11 mouse cellular contexts compared by ENCODE assay signal in genomic region chr15:99253175-99253479, GRCm38 (mm10). TPM values are rescaled to one million over a fixed set of nuclear protein-coding genes. Genes with fewer than 3 reads are reported as not detected.
DNase-seq lines count a peak whose midpoint lies in the region; ATAC-seq and TF ChIP-seq lines count a peak whose summit lies in the region.
"Not testable (repeated sequence)": the region's sequence is repeated elsewhere in the genome, so short reads cannot be mapped to it uniquely, and the experiment has no call there.
"Had no signal": no experiment of that assay in that cellular context is flagged by ENCODE, and none has a peak within 500 bp of the region (broad histone marks: within the 10 kb centered on the region; RNA-seq: fewer than 3 reads in every experiment).

No protein-coding gene starts in this region.

- not testable (repeated sequence) for H3K27ac ChIP-seq in MEL (ENCODE audit: control insufficient read depth, low read depth, low read length); forebrain, embryonic 12.5 days; hindbrain, embryonic 15.5 days (replicated peaks); liver, embryonic 14.5 days; midbrain, embryonic 11.5 days (ENCODE audit: low read depth, low read length); neural tube, embryonic 13.5 days (replicated peaks)
- H3K27ac ChIP-seq in heart, embryonic 12.5 days (ENCODE audit: poor library complexity, severe bottlenecking): peak overlapping the region; percentile 99
- H3K27ac ChIP-seq in kidney, postnatal 0 days: peak overlapping the region; percentile 98; the same call in 1 of the 2 replicates

- not testable (repeated sequence) for H3K79me2 ChIP-seq in MEL (ENCODE audit: control insufficient read depth, insufficient read depth, low read length, poor library complexity)

- H3K36me3 ChIP-seq in MEL (ENCODE audit: control insufficient read depth in 1 of 2, insufficient read depth in 2 of 2, low read length in 2 of 2); heart, embryonic 12.5 days; hindbrain, embryonic 15.5 days; liver, embryonic 14.5 days (replicated peaks; ENCODE audit: control insufficient read depth, insufficient read depth, low read depth); midbrain, embryonic 11.5 days (ENCODE audit: control insufficient read depth, insufficient read depth, low read length): not testable (repeated sequence)
- H3K36me3 ChIP-seq in forebrain, embryonic 12.5 days (replicated peaks): peaks cover 18% of the 10 kb centered on the region
- H3K36me3 ChIP-seq in kidney, postnatal 0 days (ENCODE audit: insufficient read depth, low read length): peaks cover 11% of the 10 kb centered on the region; the same call in 1 of the 2 replicates
- H3K36me3 ChIP-seq in neural tube, embryonic 13.5 days: peaks cover 16% of the 10 kb centered on the region

- TF ChIP-seq EP300 in MEL (IDR thresholded peaks at IDR 0.05; ENCODE audit: low read depth in 1 of 2, low read length in 2 of 2); liver, embryonic 14.5 days (IDR thresholded peaks at IDR 0.05; ENCODE audit: low read depth): not testable (repeated sequence)

- peak in 1 of 3 experiments; percentile 4; a peak in 1 of 6 replicates for TF ChIP-seq CTCF in MEL (IDR thresholded peaks at IDR 0.05 in 2 of 3, conservative IDR thresholded peaks at IDR 0.05 in 1 of 3; ENCODE audit: control insufficient read depth in 1 of 3, insufficient read depth in 1 of 3, low read depth in 2 of 3, low read length in 3 of 3, poor library complexity in 1 of 3, severe bottlenecking in 1 of 3)
- TF ChIP-seq CTCF in kidney, postnatal 0 days (IDR thresholded peaks at IDR 0.05; ENCODE audit: low read depth); liver, embryonic 14.5 days (IDR thresholded peaks at IDR 0.05; ENCODE audit: low read depth): not testable (repeated sequence)

- WGBS in forebrain, embryonic 12.5 days: 42% methylated on average over 2 of the region's 2 CpGs
- WGBS in heart, embryonic 12.5 days: 46% methylated on average over 2 of the region's 2 CpGs
- 43% methylated on average over 2 of the region's 2 CpGs for WGBS in hindbrain, embryonic 15.5 days
- 78% methylated on average over 1 of the region's 2 CpGs for WGBS in kidney, postnatal 0 days
- 41% methylated on average over 2 of the region's 2 CpGs for WGBS in liver, embryonic 14.5 days (ENCODE audit: insufficient replicate concordance)
- 45% methylated on average over 2 of the region's 2 CpGs for WGBS in midbrain, embryonic 11.5 days
- 54% methylated on average over 2 of the region's 2 CpGs for WGBS in neural tube, embryonic 13.5 days

- peak; percentile 48 for DNase-seq in MEL (ENCODE audit: low read depth, low spot score)
- not testable (repeated sequence) for DNase-seq in kidney, postnatal 0 days (ENCODE audit: low spot score); liver, embryonic 14.5 days (ENCODE audit: low read depth in 3 of 3, low spot score in 3 of 3); midbrain, embryonic 11.5 days (ENCODE audit: low spot score, missing footprints)

- H3K27me3 ChIP-seq in MEL (ENCODE audit: control insufficient read depth in 1 of 2, insufficient read depth in 2 of 2, low read length in 2 of 2); forebrain, embryonic 12.5 days; heart, embryonic 12.5 days (replicated peaks); hindbrain, embryonic 15.5 days; kidney, postnatal 0 days (ENCODE audit: insufficient read depth, low read length); liver, embryonic 14.5 days (ENCODE audit: control insufficient read depth, insufficient read depth, low read length); midbrain, embryonic 11.5 days (ENCODE audit: control insufficient read depth, insufficient read depth, low read length); neural tube, embryonic 13.5 days: not testable (repeated sequence)

- TF ChIP-seq POLR2A in MEL (IDR thresholded peaks at IDR 0.05; ENCODE audit: control insufficient read depth in 1 of 2, insufficient read depth in 1 of 2, low read depth in 1 of 2, low read length in 2 of 2, poor library complexity in 1 of 2): not testable (repeated sequence)

- H3K4me1 ChIP-seq in MEL (ENCODE audit: control insufficient read depth in 1 of 2, insufficient read depth in 2 of 2, low read length in 2 of 2): peaks cover 0 to 15% of the 10 kb centered on the region in 2 experiments; a peak in 2 of 4 replicates
- H3K4me1 ChIP-seq in forebrain, embryonic 12.5 days: peaks cover 24% of the 10 kb centered on the region
- H3K4me1 ChIP-seq in heart, embryonic 12.5 days (replicated peaks): peaks cover 45% of the 10 kb centered on the region
- peaks cover 20% of the 10 kb centered on the region for H3K4me1 ChIP-seq in hindbrain, embryonic 15.5 days (replicated peaks)
- H3K4me1 ChIP-seq in kidney, postnatal 0 days (replicated peaks; ENCODE audit: insufficient read depth, low read length); midbrain, embryonic 11.5 days (ENCODE audit: control insufficient read depth, insufficient read depth, low read length): not testable (repeated sequence)
- peaks cover 5 to 15% of the 10 kb centered on the region in 2 experiments; a peak in 3 of 4 replicates for H3K4me1 ChIP-seq in liver, embryonic 14.5 days (replicated peaks; ENCODE audit: control insufficient read depth in 2 of 2, insufficient read depth in 2 of 2, low read length in 1 of 2)
- H3K4me1 ChIP-seq in neural tube, embryonic 13.5 days (replicated peaks): peaks cover 23% of the 10 kb centered on the region

- TF ChIP-seq RAD21 in MEL (IDR thresholded peaks at IDR 0.05; ENCODE audit: low read depth, low read length): not testable (repeated sequence)

- H3K9me3 ChIP-seq in MEL (replicated peaks; ENCODE audit: insufficient read depth, low read length); forebrain, embryonic 12.5 days; heart, embryonic 12.5 days (replicated peaks); hindbrain, embryonic 15.5 days; kidney, postnatal 0 days (replicated peaks; ENCODE audit: low read length); liver, embryonic 14.5 days (ENCODE audit: control insufficient read depth, low read length); midbrain, embryonic 11.5 days (ENCODE audit: control insufficient read depth, low read length); neural tube, embryonic 13.5 days: not testable (repeated sequence)

- not testable (repeated sequence) for H3K9ac ChIP-seq in MEL (ENCODE audit: control insufficient read depth, low read depth, low read length, poor library complexity, severe bottlenecking); forebrain, embryonic 12.5 days; heart, embryonic 12.5 days; hindbrain, embryonic 15.5 days; kidney, postnatal 0 days (ENCODE audit: low read depth, low read length); liver, embryonic 14.5 days (replicated peaks); midbrain, embryonic 11.5 days (ENCODE audit: low read length); neural tube, embryonic 13.5 days

- not testable (repeated sequence) for ATAC-seq in forebrain, embryonic 12.5 days (ENCODE audit: low FRiP score); heart, embryonic 12.5 days (ENCODE audit: insufficient number of reproducible peaks, low FRiP score); hindbrain, embryonic 15.5 days (ENCODE audit: low FRiP score, low read depth); kidney, postnatal 0 days (replicated peaks; ENCODE audit: low FRiP score, low read depth); liver, embryonic 14.5 days (ENCODE audit: insufficient read depth); midbrain, embryonic 11.5 days (ENCODE audit: low FRiP score); neural tube, embryonic 13.5 days (ENCODE audit: low read depth)

- peak overlapping the region; percentile 87 for H3K4me2 ChIP-seq in forebrain, embryonic 12.5 days
- H3K4me2 ChIP-seq in heart, embryonic 12.5 days: peak overlapping the region; percentile 83
- peak overlapping the region; percentile 91 for H3K4me2 ChIP-seq in hindbrain, embryonic 15.5 days
- H3K4me2 ChIP-seq in kidney, postnatal 0 days (ENCODE audit: low read length): peak overlapping the region; percentile 77
- H3K4me2 ChIP-seq in liver, embryonic 14.5 days (ENCODE audit: low read depth): peak overlapping the region; percentile 84
- peak overlapping the region; percentile 73 for H3K4me2 ChIP-seq in midbrain, embryonic 11.5 days
- H3K4me2 ChIP-seq in neural tube, embryonic 13.5 days: peak overlapping the region; percentile 84

- peak overlapping the region in 1 of 2 experiments; percentile 76; a peak in 2 of 4 replicates for H3K4me3 ChIP-seq in MEL (ENCODE audit: control insufficient read depth in 1 of 2, insufficient read depth in 1 of 2, low read depth in 2 of 2, low read length in 2 of 2)
- H3K4me3 ChIP-seq in forebrain, embryonic 12.5 days (replicated peaks); heart, embryonic 12.5 days; hindbrain, embryonic 15.5 days; kidney, postnatal 0 days (replicated peaks; ENCODE audit: low read depth, low read length); liver, embryonic 14.5 days (ENCODE audit: insufficient read depth in 1 of 2, low read depth in 2 of 2, low read length in 2 of 2); midbrain, embryonic 11.5 days (ENCODE audit: low read depth, low read length): not testable (repeated sequence)
- H3K4me3 ChIP-seq in neural tube, embryonic 13.5 days: peak overlapping the region; percentile 56; the same call in 1 of the 2 replicates

RNA-seq across cellular contexts. Expression of gene Mcrs1, which starts 1.4 kb away (rescaled TPM):
- total RNA-seq in MEL (2012; rRNA removed): 113 and 131 TPM in 2 replicates
- polyA plus RNA-seq in MEL (2012; ENCODE audit: insufficient read depth in 1 of 2, insufficient read length in 2 of 2, low read depth in 1 of 2, low replicate concordance in 2 of 2, missing spikeins in 1 of 2): 100 to 1,000 TPM in 1 of 2 experiments, not detected in 1; 124 TPM
- 185 and 188 TPM in 2 replicates for polyA plus RNA-seq in forebrain, embryonic 12.5 days (2016; fragmentation: Nextera tagmentation; extraction: Ambion mirVana)
- polyA plus RNA-seq in heart, embryonic 12.5 days (2016; fragmentation: Nextera tagmentation; extraction: Ambion mirVana): 143 and 152 TPM in 2 replicates
- 203 and 209 TPM in 2 replicates for polyA plus RNA-seq in hindbrain, embryonic 15.5 days (2015; fragmentation: Nextera tagmentation; extraction: Ambion mirVana)
- 135 and 138 TPM in 2 replicates for polyA plus RNA-seq in kidney, postnatal 0 days (2015; fragmentation: Nextera tagmentation; extraction: Ambion mirVana)
- polyA plus RNA-seq in liver, embryonic 14.5 days (2012; rRNA removed): 25.6 and 26.2 TPM in 2 replicates
- polyA plus RNA-seq in liver, embryonic 14.5 days (2014; fragmentation: Nextera tagmentation; extraction: Ambion mirVana): 41.2 and 47.1 TPM in 2 replicates
- 189 and 193 TPM in 2 replicates for polyA plus RNA-seq in midbrain, embryonic 11.5 days (2014; fragmentation: Nextera tagmentation; extraction: Ambion mirVana)
- 168 and 181 TPM in 2 replicates for polyA plus RNA-seq in neural tube, embryonic 13.5 days (2015; fragmentation: Nextera tagmentation; extraction: Ambion mirVana)

RNA-seq across cellular contexts. Expression of gene Kcnh3, which starts 28.5 kb away (rescaled TPM):
- 0.15 and 0.16 TPM in 2 replicates for total RNA-seq in MEL (2012; rRNA removed)
- polyA plus RNA-seq in MEL (2012; ENCODE audit: insufficient read depth in 1 of 2, insufficient read length in 2 of 2, low read depth in 1 of 2, low replicate concordance in 2 of 2, missing spikeins in 1 of 2): 1 to 10 TPM in 1 of 2 experiments, not detected in 1; 1.3 TPM
- polyA plus RNA-seq in forebrain, embryonic 12.5 days (2016; fragmentation: Nextera tagmentation; extraction: Ambion mirVana): 0.60 and 0.83 TPM in 2 replicates
- 0.10 and 0.24 TPM in 2 replicates for polyA plus RNA-seq in heart, embryonic 12.5 days (2016; fragmentation: Nextera tagmentation; extraction: Ambion mirVana)
- 0.81 and 1.5 TPM in 2 replicates for polyA plus RNA-seq in hindbrain, embryonic 15.5 days (2015; fragmentation: Nextera tagmentation; extraction: Ambion mirVana)
- 0.32 and 0.55 TPM in 2 replicates for polyA plus RNA-seq in kidney, postnatal 0 days (2015; fragmentation: Nextera tagmentation; extraction: Ambion mirVana)
- 0.12 and 0.13 TPM in 2 replicates for polyA plus RNA-seq in liver, embryonic 14.5 days (2012; rRNA removed)
- polyA plus RNA-seq in liver, embryonic 14.5 days (2014; fragmentation: Nextera tagmentation; extraction: Ambion mirVana): 0.13 TPM in 2 replicates
- polyA plus RNA-seq in midbrain, embryonic 11.5 days (2014; fragmentation: Nextera tagmentation; extraction: Ambion mirVana): 0.04 and 0.07 TPM in 2 replicates
- 0.74 and 0.84 TPM in 2 replicates for polyA plus RNA-seq in neural tube, embryonic 13.5 days (2015; fragmentation: Nextera tagmentation; extraction: Ambion mirVana)
- polyA plus RNA-seq: G1E; inflammation-experienced regulatory T-cells, adult 6 months had no signal

RNA-seq across cellular contexts. Expression of gene Prpf40b, which starts 41.8 kb away (rescaled TPM):
- 21.6 and 24.7 TPM in 2 replicates for total RNA-seq in MEL (2012; rRNA removed)
- 10 to 100 TPM in 1 of 2 experiments, not detected in 1; 46.4 TPM for polyA plus RNA-seq in MEL (2012; ENCODE audit: insufficient read depth in 1 of 2, insufficient read length in 2 of 2, low read depth in 1 of 2, low replicate concordance in 2 of 2, missing spikeins in 1 of 2)
- 86.9 and 88.2 TPM in 2 replicates for polyA plus RNA-seq in forebrain, embryonic 12.5 days (2016; fragmentation: Nextera tagmentation; extraction: Ambion mirVana)
- 44.0 and 44.4 TPM in 2 replicates for polyA plus RNA-seq in heart, embryonic 12.5 days (2016; fragmentation: Nextera tagmentation; extraction: Ambion mirVana)
- 108 and 114 TPM in 2 replicates for polyA plus RNA-seq in hindbrain, embryonic 15.5 days (2015; fragmentation: Nextera tagmentation; extraction: Ambion mirVana)
- 38.3 and 42.7 TPM in 2 replicates for polyA plus RNA-seq in kidney, postnatal 0 days (2015; fragmentation: Nextera tagmentation; extraction: Ambion mirVana)
- polyA plus RNA-seq in liver, embryonic 14.5 days (2012; rRNA removed): 8.0 and 8.9 TPM in 2 replicates
- polyA plus RNA-seq in liver, embryonic 14.5 days (2014; fragmentation: Nextera tagmentation; extraction: Ambion mirVana): 3.6 and 4.0 TPM in 2 replicates
- polyA plus RNA-seq in midbrain, embryonic 11.5 days (2014; fragmentation: Nextera tagmentation; extraction: Ambion mirVana): 41.5 and 41.6 TPM in 2 replicates
- 90.1 and 101 TPM in 2 replicates for polyA plus RNA-seq in neural tube, embryonic 13.5 days (2015; fragmentation: Nextera tagmentation; extraction: Ambion mirVana)

RNA-seq across cellular contexts. Expression of gene Fam186b, which starts 42.6 kb away (rescaled TPM):
- not detected in 2 replicates for total RNA-seq in MEL (2012; rRNA removed)
- under 1 TPM in 1 of 2 experiments, not detected in 1; 0.11 TPM for polyA plus RNA-seq in MEL (2012; ENCODE audit: insufficient read depth in 1 of 2, insufficient read length in 2 of 2, low read depth in 1 of 2, low replicate concordance in 2 of 2, missing spikeins in 1 of 2)
- polyA plus RNA-seq in forebrain, embryonic 12.5 days (2016; fragmentation: Nextera tagmentation; extraction: Ambion mirVana): 0.18 and 0.19 TPM in 2 replicates
- 0.27 and 0.31 TPM in 2 replicates for polyA plus RNA-seq in heart, embryonic 12.5 days (2016; fragmentation: Nextera tagmentation; extraction: Ambion mirVana)
- 0.55 and 0.86 TPM in 2 replicates for polyA plus RNA-seq in hindbrain, embryonic 15.5 days (2015; fragmentation: Nextera tagmentation; extraction: Ambion mirVana)
- polyA plus RNA-seq in kidney, postnatal 0 days (2015; fragmentation: Nextera tagmentation; extraction: Ambion mirVana): 0.22 and 0.47 TPM in 2 replicates
- 0.01 TPM in 2 replicates for polyA plus RNA-seq in liver, embryonic 14.5 days (2012; rRNA removed)
- polyA plus RNA-seq in liver, embryonic 14.5 days (2014; fragmentation: Nextera tagmentation; extraction: Ambion mirVana): 0.21 TPM in 1 of 2 replicates, not detected in the other
- polyA plus RNA-seq in midbrain, embryonic 11.5 days (2014; fragmentation: Nextera tagmentation; extraction: Ambion mirVana): 0.19 TPM in 1 of 2 replicates, not detected in the other
- polyA plus RNA-seq in neural tube, embryonic 13.5 days (2015; fragmentation: Nextera tagmentation; extraction: Ambion mirVana): 0.52 and 0.54 TPM in 2 replicates
- total RNA-seq: G1E; gastrocnemius, postnatal 10 days had no signal
- polyA plus RNA-seq: G1E had no signal
